Mouse (Mus musculus) embryonic stem cell, embryonic (primary cell): ENCODE data around the gene Serpinh1.

Experiments used
- CTCF ChIA-PET, 4 experiments: fragments of 300-600 bp in 2 of 4; fragments of 350-600 bp in 2 of 4; sonication (Branson Sonifier 250); formaldehyde crosslinking; loops; one replicate each; lab custom pipeline; 2022; ENCODE audit warnings: inconsistent platforms in 2 of 4; lab: Charles Lee
- POLR2A ChIA-PET, 4 experiments: fragments of 300-600 bp in 2 of 4; fragments of 350-600 bp in 2 of 4; sonication (Branson Sonifier 250); formaldehyde crosslinking; loops; one replicate each; lab custom pipeline; 2022; ENCODE audit warnings: antibody characterized with exemption in 4 of 4, inconsistent platforms in 1 of 4; lab: Charles Lee

Gene Serpinh1

DNA sequence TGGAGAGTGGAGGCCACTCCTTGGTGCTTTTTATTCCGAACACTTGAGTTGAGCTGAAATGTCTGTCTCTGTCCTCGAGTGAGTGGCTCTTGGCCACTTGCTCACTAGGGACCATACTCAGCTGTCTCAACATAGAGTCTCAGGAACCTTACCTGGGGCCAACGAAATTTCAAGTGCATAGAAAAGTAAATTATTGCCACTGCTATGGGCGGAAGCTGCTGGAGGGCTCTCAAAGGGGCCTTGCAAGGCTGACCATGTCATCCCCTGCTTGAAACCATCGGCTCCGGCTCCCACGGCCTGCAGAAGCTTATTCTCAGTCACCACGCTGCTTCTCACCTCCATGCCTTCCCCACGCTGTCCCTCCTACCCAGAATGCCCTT lies 29.7 kb downstream of the Serpinh1 start:
- POLR2A ChIA-PET: interaction anchor here in 2 of 4 experiments (0.9 to 1.3 kb wide), 4 partner anchors 11 to 41 kb away, joined by 3 read pairs; partner anchors contain the start of gene Serpinh1 (in 1 of the 2)
- CTCF ChIA-PET: interaction anchor here in 3 of 4 experiments (0.5 to 1.8 kb wide), 5 partner anchors 9 to 129 kb away, joined by 3 to 6 read pairs (median 5); partner anchors contain the start of gene Gdpd5 (in 1 of the 3)

GRCm38 (mm10) chr7:99322691-99323320 lies 30.2 kb downstream of the Serpinh1 start:
- CTCF ChIA-PET: interaction anchor here in 2 of 4 experiments (1.2 to 1.8 kb wide), 3 partner anchors 10 to 52 kb away, joined by 3 to 6 read pairs (median 3); no protein-coding TSS in a partner anchor
- POLR2A ChIA-PET: interaction anchor here in 1 of 4 experiments (1.3 kb wide), 1 partner anchor 30 kb away, joined by 3 read pairs; the partner anchor contains the start of gene Serpinh1

- POLR2A ChIA-PET: interaction anchor here in 2 of 4 experiments (0.6 to 2.4 kb wide), 11 partner anchors 9 to 56 kb away, joined by 3 to 12 read pairs (median 3); no protein-coding TSS in a partner anchor
- CTCF ChIA-PET: interaction anchor here in 3 of 4 experiments (0.6 to 2.3 kb wide), 10 partner anchors 12 to 146 kb away, joined by 3 to 8 read pairs (median 4); no protein-coding TSS in a partner anchor
Observed at GRCm38 (mm10) chr7:99320524-99320923, 32.5 kb downstream of the Serpinh1 start.

DNA sequence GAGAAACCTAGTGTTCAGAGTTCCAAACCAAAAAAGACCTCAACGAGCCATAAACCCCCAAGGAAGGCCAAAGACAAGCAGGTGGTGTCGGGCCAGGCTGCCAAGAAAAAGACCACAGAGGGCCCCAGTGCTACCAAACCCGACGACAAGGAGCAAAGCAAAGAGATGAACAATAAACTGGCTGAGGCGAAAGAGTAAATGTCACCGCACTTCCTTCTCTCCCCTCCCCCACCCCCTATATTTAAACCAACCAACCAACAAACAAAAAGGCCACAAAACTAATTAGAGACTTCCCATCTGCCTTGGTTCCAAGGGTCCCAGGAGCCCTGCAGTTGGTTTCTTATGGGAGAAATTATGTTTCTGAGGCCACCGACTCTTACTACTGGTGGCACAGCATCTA lies 35.6 kb downstream of the Serpinh1 start:
- ChIA-PET POLR2A (interaction anchor here in 2 of 4 experiments (1.1 to 1.2 kb wide), 2 partner anchors 10 to 43 kb away, joined by 3 read pairs; no protein-coding TSS in a partner anchor), CTCF (no interaction called here)

DNA sequence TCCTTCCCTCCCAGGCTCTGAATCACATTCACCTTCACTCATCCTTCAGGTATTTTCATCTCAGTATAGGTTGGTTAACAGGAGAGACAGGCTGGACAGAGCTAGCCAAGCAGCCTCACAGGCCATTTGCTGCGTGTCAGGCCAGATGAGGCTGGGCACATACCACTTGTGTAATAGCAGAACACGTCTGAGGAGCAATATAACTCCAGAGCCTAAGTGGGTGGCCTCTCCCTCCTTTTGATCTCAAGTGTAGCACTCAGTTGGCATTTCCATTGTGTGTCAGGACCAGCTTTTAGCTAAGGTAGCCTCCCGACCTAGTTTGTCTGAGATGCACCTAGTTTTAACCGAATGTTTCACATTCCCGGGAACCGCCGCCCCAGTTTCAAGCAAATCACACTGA lies 36.8 kb downstream of the Serpinh1 start:
- POLR2A ChIA-PET: interaction anchor here in 1 of 4 experiments (0.8 to 1.7 kb wide), 3 partner anchors 12 to 135 kb away, joined by 3 to 6 read pairs (median 3); no protein-coding TSS in a partner anchor

DNA sequence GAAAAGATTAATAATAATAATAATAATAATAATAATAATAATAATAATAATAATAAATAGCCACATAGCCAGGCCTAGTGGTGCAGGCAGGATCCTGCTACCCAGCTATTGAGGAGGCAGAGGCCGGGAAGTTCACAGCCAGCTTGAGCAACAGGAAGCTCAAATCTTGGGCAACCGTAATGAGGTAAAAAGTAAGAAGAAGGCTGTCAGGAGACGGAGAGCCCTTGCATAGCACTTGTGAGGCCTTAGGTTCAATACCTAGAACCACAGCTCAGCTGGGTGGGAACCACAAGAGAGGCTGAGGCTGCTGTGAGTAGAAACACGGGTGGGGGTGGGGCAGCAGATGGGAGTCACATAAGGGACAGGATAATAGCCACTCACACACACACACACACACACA lies 38.5 kb downstream of the Serpinh1 start:
- ChIA-PET CTCF (interaction anchor here in 2 of 4 experiments (0.6 to 1.3 kb wide), 3 partner anchors 45 to 238 kb away, joined by 3 to 7 read pairs (median 3); no protein-coding TSS in a partner anchor), POLR2A (interaction anchor here in 2 of 4 experiments (0.7 to 1.9 kb wide), 3 partner anchors 10 to 53 kb away, joined by 3 to 5 read pairs (median 4); no protein-coding TSS in a partner anchor)

More for the DNA sequence above, 36.8 kb downstream of the Serpinh1 start:
- CTCF ChIA-PET: interaction anchor here (0.6 to 1.6 kb wide), 4 partner anchors 16 to 48 kb away, joined by 3 to 5 read pairs (median 5); no protein-coding TSS in a partner anchor

- POLR2A ChIA-PET: interaction anchor here in 1 of 4 experiments (0.9 to 1.6 kb wide), 3 partner anchors 11 to 27 kb away, joined by 3 read pairs; no protein-coding TSS in a partner anchor
- CTCF ChIA-PET: no interaction called here
Observed at GRCm38 (mm10) chr7:99313253-99313652, 39.8 kb downstream of the Serpinh1 start.

GRCm38 (mm10) chr7:99312671-99313143 lies 40.3 kb downstream of the Serpinh1 start:
- POLR2A ChIA-PET: interaction anchor here in 2 of 4 experiments (0.9 to 1.2 kb wide), 3 partner anchors 11 to 27 kb away, joined by 3 read pairs; no protein-coding TSS in a partner anchor
- CTCF ChIA-PET: interaction anchor here in 1 of 4 experiments (1.2 kb wide), 1 partner anchor 62 kb away, joined by 3 read pairs; no protein-coding TSS in a partner anchor

GRCm38 (mm10) chr7:99312058-99312457 lies 41.0 kb downstream of the Serpinh1 start:
- POLR2A ChIA-PET: interaction anchor here in 3 of 4 experiments (0.6 to 1.3 kb wide), 6 partner anchors 9 to 28 kb away, joined by 3 to 5 read pairs (median 3); no protein-coding TSS in a partner anchor
- CTCF ChIA-PET: interaction anchor here in 2 of 4 experiments (0.6 to 1.2 kb wide), 3 partner anchors 18 to 567 kb away, joined by 3 to 6 read pairs (median 3); no protein-coding TSS in a partner anchor

GRCm38 (mm10) chr7:99311433-99311832 lies 41.6 kb downstream of the Serpinh1 start:
- ChIA-PET POLR2A (interaction anchor here in 3 of 4 experiments (0.6 to 1.5 kb wide), 4 partner anchors 9 to 168 kb away, joined by 3 to 4 read pairs (median 3); no protein-coding TSS in a partner anchor), CTCF (interaction anchor here in 3 of 4 experiments (0.6 to 1.2 kb wide), 3 partner anchors 64 to 568 kb away, joined by 3 to 6 read pairs (median 3); no protein-coding TSS in a partner anchor)

- POLR2A ChIA-PET: interaction anchor here in 2 of 4 experiments (0.5 to 1.6 kb wide), 5 partner anchors 11 to 615 kb away, joined by 3 to 4 read pairs (median 3); no protein-coding TSS in a partner anchor
- CTCF ChIA-PET: interaction anchor here in 1 of 4 experiments (1.1 kb wide), 1 partner anchor 45 kb away, joined by 3 read pairs; no protein-coding TSS in a partner anchor
Observed at GRCm38 (mm10) chr7:99306640-99307039, 46.4 kb downstream of the Serpinh1 start.

GRCm38 (mm10) chr7:99305688-99306087 lies 47.4 kb downstream of the Serpinh1 start:
- ChIA-PET POLR2A (interaction anchor here in 3 of 4 experiments (0.6 to 3.9 kb wide), 10 partner anchors 10 to 133 kb away, joined by 3 to 20 read pairs (median 5); no protein-coding TSS in a partner anchor), CTCF (interaction anchor here in 2 of 4 experiments (1.1 to 2.9 kb wide), 3 partner anchors 27 to 44 kb away, joined by 3 to 9 read pairs (median 3); no protein-coding TSS in a partner anchor)

DNA sequence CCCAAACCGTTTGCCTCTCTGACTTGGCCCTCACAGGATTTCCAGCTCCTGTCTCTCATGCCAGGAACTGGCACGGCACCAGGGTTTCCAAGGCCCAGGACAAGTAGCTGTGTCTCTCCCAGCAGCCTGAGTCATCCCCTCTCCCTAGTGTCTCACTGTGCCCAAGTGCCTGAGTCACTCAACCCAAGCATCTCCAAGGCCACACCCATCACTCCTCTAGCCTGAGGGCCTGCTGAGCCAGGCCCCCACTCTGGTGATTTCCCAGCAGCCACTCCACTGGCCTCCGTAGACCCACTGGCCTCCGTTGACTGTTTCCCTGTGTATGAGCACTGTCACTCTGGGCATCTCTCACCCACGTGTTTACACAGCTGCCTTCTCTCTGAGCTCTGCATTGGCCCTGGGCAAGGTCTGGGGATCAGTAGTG lies 48.1 kb downstream of the Serpinh1 start:
- CTCF ChIA-PET: interaction anchor here in 2 of 4 experiments (1.1 to 2.9 kb wide), 3 partner anchors 28 to 43 kb away, joined by 3 to 9 read pairs (median 6); no protein-coding TSS in a partner anchor
- POLR2A ChIA-PET: interaction anchor here in 3 of 4 experiments (0.6 to 3.9 kb wide), 15 partner anchors 11 to 648 kb away, joined by 3 to 20 read pairs (median 3); partner anchors contain the start of genes Emsy (in 1 of the 3) and Serpinh1 (in 1 of the 3)

DNA sequence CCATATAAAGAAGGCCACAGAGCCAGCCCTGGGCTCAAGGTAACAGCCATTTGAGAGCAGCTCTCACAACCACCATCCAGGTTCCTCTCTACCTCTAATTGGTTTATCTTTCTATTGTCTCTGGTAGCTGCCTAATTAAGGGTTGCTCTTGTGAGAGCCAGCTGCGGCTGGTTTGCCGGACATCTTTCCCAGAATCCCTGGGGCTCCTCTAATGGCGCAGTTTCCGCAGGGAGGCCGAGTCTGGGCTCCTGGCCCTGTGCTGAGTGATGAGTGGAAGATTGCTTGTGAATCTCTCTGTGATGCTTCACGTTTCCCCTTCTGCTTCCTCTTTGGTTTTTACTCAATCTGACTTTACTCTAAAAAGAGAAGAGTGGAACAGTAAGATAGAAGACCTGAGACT lies 49.0 kb downstream of the Serpinh1 start:
- ChIA-PET POLR2A (interaction anchor here in 3 of 4 experiments (0.9 to 3.9 kb wide), 11 partner anchors 9 to 180 kb away, joined by 3 to 20 read pairs (median 4); partner anchors contain the start of genes Rps3 (in 1 of the 3) and Serpinh1 (in 1 of the 3)), CTCF (interaction anchor here (0.5 to 2.9 kb wide), 9 partner anchors 17 to 1151 kb away, joined by 3 to 9 read pairs (median 4); no protein-coding TSS in a partner anchor)

- ChIA-PET CTCF (interaction anchor here in 1 of 4 experiments (0.6 to 0.7 kb wide), 2 partner anchors 91 to 167 kb away, joined by 3 to 4 read pairs; no protein-coding TSS in a partner anchor), POLR2A (interaction anchor here in 1 of 4 experiments (1.1 to 2.3 kb wide), 3 partner anchors 9 to 24 kb away, joined by 3 to 5 read pairs (median 3); no protein-coding TSS in a partner anchor)
Observed at GRCm38 (mm10) chr7:99300650-99301175, 52.3 kb downstream of the Serpinh1 start.
